Mouse (Mus musculus): ENCODE measurements at regions not wholly inside any gene's neighbourhood (a gene's known extent, or its start where the extent isn't known, plus 50 kb on each side); places are given as distances from the start of the nearest gene placed in this dataset.
A peak's percentile ranks its signal among the peaks of the same experiment; 100 is the strongest.
"Not testable (repeated sequence)": the region's sequence is repeated elsewhere in the genome, so short reads cannot be mapped to it uniquely, and the experiment has no call there.

- H3K9me3 ChIP-seq (ENCODE audit: control insufficient read depth, low read length); H3K27ac ChIP-seq (replicated peaks in 1 of 2; ENCODE audit: control insufficient read depth in 1 of 2, insufficient read depth in 1 of 2, low read depth in 2 of 2, low read length in 2 of 2); H3K4me3 ChIP-seq (ENCODE audit: control insufficient read depth in 1 of 2, insufficient read depth in 1 of 2, low read depth in 1 of 2, low read length in 2 of 2); H3K9ac ChIP-seq (ENCODE audit: low read length); H3K27me3 ChIP-seq (ENCODE audit: control insufficient read depth, insufficient read depth, low read length); H3K4me1 ChIP-seq (ENCODE audit: control insufficient read depth in 2 of 2, insufficient read depth in 2 of 2, low read length in 2 of 2); ATAC-seq (ENCODE audit: insufficient number of reproducible peaks, insufficient read depth, low FRiP score, low read depth); H3K36me3 ChIP-seq (ENCODE audit: control insufficient read depth, insufficient read depth, low read length); H3K4me2 ChIP-seq (ENCODE audit: low read length): not testable (repeated sequence)
- 49% methylated on average over 4 of the region's 4 CpGs for whole genome bisulfite sequencing
Observed at GRCm38 (mm10) chr8:20436956-20437355, 73.9 kb upstream of the Gm15319 start.

DNA sequence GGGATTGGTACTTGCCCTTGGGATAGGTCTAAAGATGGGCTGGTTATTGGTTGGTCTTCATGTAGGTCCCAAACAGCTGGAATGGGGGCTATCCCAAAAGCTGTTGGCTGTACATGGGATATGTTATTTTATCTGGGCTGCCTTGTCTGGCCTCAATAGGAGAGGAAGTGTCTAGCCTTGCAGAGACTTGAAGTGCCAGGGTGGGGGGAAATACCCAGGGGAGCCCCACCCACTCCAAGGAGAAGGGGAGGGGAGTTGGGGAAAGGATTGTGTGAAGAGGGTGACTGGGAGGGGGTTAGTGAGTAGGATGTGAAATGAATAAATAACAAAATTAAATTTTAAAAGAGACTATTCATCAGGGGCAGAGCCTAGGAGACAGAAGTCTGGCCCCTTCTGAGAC is 70.2 kb upstream of the Gm15319 start:
- H3K9ac ChIP-seq (ENCODE audit: low read length); H3K9me3 ChIP-seq (ENCODE audit: control insufficient read depth, low read length); H3K27ac ChIP-seq (replicated peaks in 1 of 2; ENCODE audit: control insufficient read depth in 1 of 2, insufficient read depth in 1 of 2, low read depth in 2 of 2, low read length in 2 of 2); H3K4me1 ChIP-seq (ENCODE audit: control insufficient read depth in 2 of 2, insufficient read depth in 2 of 2, low read length in 2 of 2); H3K36me3 ChIP-seq (ENCODE audit: control insufficient read depth, insufficient read depth, low read length); H3K27me3 ChIP-seq (ENCODE audit: control insufficient read depth, insufficient read depth, low read length); ATAC-seq (ENCODE audit: insufficient number of reproducible peaks, insufficient read depth, low FRiP score, low read depth); H3K4me3 ChIP-seq (ENCODE audit: control insufficient read depth in 1 of 2, insufficient read depth in 1 of 2, low read depth in 1 of 2, low read length in 2 of 2); H3K4me2 ChIP-seq (ENCODE audit: low read length): not testable (repeated sequence)

- WGBS: 67% methylated on average over 3 of the region's 4 CpGs
- H3K36me3 ChIP-seq (ENCODE audit: control insufficient read depth, insufficient read depth, low read length); H3K4me1 ChIP-seq (ENCODE audit: control insufficient read depth in 2 of 2, insufficient read depth in 2 of 2, low read length in 2 of 2); H3K9me3 ChIP-seq (ENCODE audit: control insufficient read depth, low read length); H3K4me2 ChIP-seq (ENCODE audit: low read length); H3K9ac ChIP-seq (ENCODE audit: low read length); ATAC-seq (ENCODE audit: insufficient number of reproducible peaks, insufficient read depth, low FRiP score, low read depth); H3K4me3 ChIP-seq (ENCODE audit: control insufficient read depth in 1 of 2, insufficient read depth in 1 of 2, low read depth in 1 of 2, low read length in 2 of 2); H3K27ac ChIP-seq (replicated peaks in 1 of 2; ENCODE audit: control insufficient read depth in 1 of 2, insufficient read depth in 1 of 2, low read depth in 2 of 2, low read length in 2 of 2); H3K27me3 ChIP-seq (ENCODE audit: control insufficient read depth, insufficient read depth, low read length): not testable (repeated sequence)
Observed at GRCm38 (mm10) chr8:20429469-20429868, 66.5 kb upstream of the Gm15319 start.

- H3K9ac ChIP-seq (ENCODE audit: low read length); H3K9me3 ChIP-seq (ENCODE audit: control insufficient read depth, low read length); H3K27ac ChIP-seq (replicated peaks in 1 of 2; ENCODE audit: control insufficient read depth in 1 of 2, insufficient read depth in 1 of 2, low read depth in 2 of 2, low read length in 2 of 2); H3K4me1 ChIP-seq (ENCODE audit: control insufficient read depth in 2 of 2, insufficient read depth in 2 of 2, low read length in 2 of 2); H3K27me3 ChIP-seq (ENCODE audit: control insufficient read depth, insufficient read depth, low read length); ATAC-seq (ENCODE audit: insufficient number of reproducible peaks, insufficient read depth, low FRiP score, low read depth); H3K36me3 ChIP-seq (ENCODE audit: control insufficient read depth, insufficient read depth, low read length): not testable (repeated sequence)
- peak overlapping the region; percentile 9; the same call in 1 of the 2 replicates for H3K4me2 ChIP-seq (ENCODE audit: low read length)
- WGBS: 35% methylated on average over 3 of the region's 3 CpGs
- peak overlapping the region in 1 of 2 experiments; percentile 50; a peak in 2 of 4 replicates for H3K4me3 ChIP-seq (ENCODE audit: control insufficient read depth in 1 of 2, insufficient read depth in 1 of 2, low read depth in 1 of 2, low read length in 2 of 2)
Observed at GRCm38 (mm10) chr8:20424903-20425222, 61.9 kb upstream of the Gm15319 start.

- H3K27me3 ChIP-seq (ENCODE audit: control insufficient read depth, insufficient read depth, low read length); H3K36me3 ChIP-seq (ENCODE audit: control insufficient read depth, insufficient read depth, low read length); H3K9me3 ChIP-seq (ENCODE audit: control insufficient read depth, low read length); H3K4me1 ChIP-seq (ENCODE audit: control insufficient read depth in 2 of 2, insufficient read depth in 2 of 2, low read length in 2 of 2): not testable (repeated sequence)
- Histone ChIP-seq H3K4me3 (ENCODE audit: control insufficient read depth in 1 of 2, insufficient read depth in 1 of 2, low read depth in 1 of 2, low read length in 2 of 2) (peak overlapping the region; percentile 47 to 50), H3K27ac (replicated peaks in 1 of 2; ENCODE audit: control insufficient read depth in 1 of 2, insufficient read depth in 1 of 2, low read depth in 2 of 2, low read length in 2 of 2) (0 out of 4 replicates have a peak overlapping the region, but pooled peaks of 1 of the 2 experiments have one; percentile 28), H3K4me2 (ENCODE audit: low read length) (peak overlapping the region; percentile 36; the same call in 1 of the 2 replicates), H3K9ac (ENCODE audit: low read length) (peak overlapping the region; percentile 75)
- WGBS: 4% methylated on average over 56 of the region's 72 CpGs
- peak; percentile 95 for ATAC-seq (ENCODE audit: insufficient number of reproducible peaks, insufficient read depth, low FRiP score, low read depth)
Observed at GRCm38 (mm10) chr8:20424104-20424902, 61.3 kb upstream of the Gm15319 start.

GRCm38 (mm10) chr8:20420807-20421206 is 57.8 kb upstream of the Gm15319 start:
- H3K27ac ChIP-seq (replicated peaks in 1 of 2; ENCODE audit: control insufficient read depth in 1 of 2, insufficient read depth in 1 of 2, low read depth in 2 of 2, low read length in 2 of 2); H3K4me2 ChIP-seq (ENCODE audit: low read length); ATAC-seq (ENCODE audit: insufficient number of reproducible peaks, insufficient read depth, low FRiP score, low read depth); H3K36me3 ChIP-seq (ENCODE audit: control insufficient read depth, insufficient read depth, low read length); H3K4me3 ChIP-seq (ENCODE audit: control insufficient read depth in 1 of 2, insufficient read depth in 1 of 2, low read depth in 1 of 2, low read length in 2 of 2); H3K9me3 ChIP-seq (ENCODE audit: control insufficient read depth, low read length); H3K27me3 ChIP-seq (ENCODE audit: control insufficient read depth, insufficient read depth, low read length); H3K9ac ChIP-seq (ENCODE audit: low read length); H3K4me1 ChIP-seq (ENCODE audit: control insufficient read depth in 2 of 2, insufficient read depth in 2 of 2, low read length in 2 of 2): not testable (repeated sequence)

All from heart, embryonic 14.5 days (tissue).